Mouse (Mus musculus): ENCODE results near the gene Prkce.

The Prkce gene

GRCm38 (mm10) chr17:86626523-86626922 lies 458.9 kb downstream of the Prkce start:
- DNase-seq (ENCODE audit: low spot score) = no peak

GRCm38 (mm10) chr17:86633131-86633530 lies 465.5 kb downstream of the Prkce start:
- no peak for DNase-seq (ENCODE audit: low spot score)

- DNase-seq (ENCODE audit: low spot score) = no peak
Measured at GRCm38 (mm10) chr17:86637311-86637710, 469.7 kb downstream of the Prkce start.

GRCm38 (mm10) chr17:86639279-86639678 lies 471.7 kb downstream of the Prkce start:
- DNase-seq (ENCODE audit: low spot score) = no peak

GRCm38 (mm10) chr17:86647226-86647625 lies 479.6 kb downstream of the Prkce start:
- no peak for DNase-seq (ENCODE audit: low spot score)

- no peak for DNase-seq (ENCODE audit: low spot score)
Measured at GRCm38 (mm10) chr17:86648856-86649435, 481.4 kb downstream of the Prkce start.

- DNase-seq (ENCODE audit: low spot score) = no peak
Measured at GRCm38 (mm10) chr17:86650241-86650640, 482.7 kb downstream of the Prkce start.

- DNase-seq (ENCODE audit: low spot score) = no peak
Measured at GRCm38 (mm10) chr17:86651091-86651490, 483.5 kb downstream of the Prkce start.

GRCm38 (mm10) chr17:86652751-86653150 lies 485.2 kb downstream of the Prkce start:
- DNase-seq (ENCODE audit: low spot score) = no peak

- no peak for DNase-seq (ENCODE audit: low spot score)
Measured at GRCm38 (mm10) chr17:86656369-86656768, 488.8 kb downstream of the Prkce start.

GRCm38 (mm10) chr17:86662301-86662700 lies 494.7 kb downstream of the Prkce start:
- no peak for DNase-seq (ENCODE audit: low spot score)

- DNase-seq (ENCODE audit: low spot score) = no peak
Measured at GRCm38 (mm10) chr17:86663471-86663870, 495.9 kb downstream of the Prkce start.

GRCm38 (mm10) chr17:86667836-86668600 lies 500.4 kb downstream of the Prkce start:
- no peak for DNase-seq (ENCODE audit: low spot score)

GRCm38 (mm10) chr17:86669641-86670373 lies 502.2 kb downstream of the Prkce start:
- DNase-seq (ENCODE audit: low spot score) = no peak

GRCm38 (mm10) chr17:86670731-86671130 lies 503.1 kb downstream of the Prkce start:
- no peak for DNase-seq (ENCODE audit: low spot score)

GRCm38 (mm10) chr17:86674971-86675370 lies 507.4 kb downstream of the Prkce start:
- no peak for DNase-seq (ENCODE audit: low spot score)

- no peak for DNase-seq (ENCODE audit: low spot score)
Measured at GRCm38 (mm10) chr17:86676336-86676735, 508.8 kb downstream of the Prkce start.

GRCm38 (mm10) chr17:86676909-86677308 lies 509.3 kb downstream of the Prkce start:
- DNase-seq (ENCODE audit: low spot score) = no peak

GRCm38 (mm10) chr17:86685263-86685662 lies 517.7 kb downstream of the Prkce start:
- DNase-seq (ENCODE audit: low spot score) = no peak

GRCm38 (mm10) chr17:86687021-86687420 lies 519.4 kb downstream of the Prkce start:
- no peak for DNase-seq (ENCODE audit: low spot score)

GRCm38 (mm10) chr17:86690871-86691390 lies 523.3 kb downstream of the Prkce start:
- DNase-seq (ENCODE audit: low spot score) = no peak

GRCm38 (mm10) chr17:86697751-86698150 lies 530.2 kb downstream of the Prkce start:
- no peak for DNase-seq (ENCODE audit: low spot score)

- DNase-seq (ENCODE audit: low spot score) = no peak
Measured at GRCm38 (mm10) chr17:86703336-86703735, 535.8 kb downstream of the Prkce start.
